Mouse (Mus musculus): ENCODE data around the gene Crip1. TPM values are rescaled to one million over a fixed set of nuclear protein-coding genes. Genes with fewer than 3 reads are reported as not detected.

The Crip1 gene
- polyA plus RNA-seq (2012), result 259 and 275 TPM in 2 replicates

DNA sequence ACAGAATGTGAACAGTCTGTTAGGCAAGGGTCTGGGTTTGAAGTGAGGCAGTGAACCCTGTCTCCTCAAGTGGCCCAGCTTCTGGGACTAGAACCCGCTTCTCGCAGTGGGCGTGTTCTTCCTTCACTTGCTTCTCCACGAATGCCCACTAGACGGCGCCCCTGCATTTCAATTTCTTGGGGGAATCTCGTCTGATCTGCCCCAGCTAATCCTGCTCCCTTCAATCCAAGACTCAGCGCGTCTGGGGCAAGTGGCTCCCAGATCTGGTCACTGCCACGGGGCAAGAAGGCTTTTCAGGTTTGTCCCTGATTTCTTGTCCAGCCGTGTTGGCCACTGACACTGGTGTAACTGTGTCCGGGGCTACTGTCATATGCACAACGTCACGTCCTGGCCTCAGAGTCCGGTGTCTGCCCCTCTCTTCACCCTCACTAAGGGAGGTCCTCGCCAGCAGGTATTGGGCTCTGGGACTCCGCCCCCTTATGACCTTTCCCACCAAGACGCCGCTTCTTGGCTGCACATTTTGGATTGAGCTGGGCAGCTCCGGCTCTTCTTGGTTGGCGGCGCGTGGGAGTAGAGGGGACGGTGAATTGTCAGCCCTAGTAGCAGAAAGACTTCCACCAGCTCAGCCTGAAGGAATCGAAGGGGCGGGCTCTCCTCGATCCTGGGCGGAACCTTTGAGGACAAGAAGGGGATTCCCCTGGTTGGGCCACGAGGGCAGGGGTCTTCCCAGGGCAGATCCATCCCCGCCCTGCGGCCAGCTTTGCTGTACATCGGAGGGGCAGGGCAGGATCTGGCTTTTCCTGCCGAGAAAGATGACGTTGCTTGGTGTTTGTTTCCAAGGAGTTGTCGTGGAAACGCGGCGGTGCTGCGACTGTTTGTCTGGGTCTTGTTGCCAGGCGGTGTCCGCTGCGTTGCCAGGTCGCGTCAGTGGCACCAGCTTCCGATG lies at the start of gene Crip1:
TSS of gene Crip1 (plus strand) at position 205 of the 946 bp plus-strand sequence.

DNA sequence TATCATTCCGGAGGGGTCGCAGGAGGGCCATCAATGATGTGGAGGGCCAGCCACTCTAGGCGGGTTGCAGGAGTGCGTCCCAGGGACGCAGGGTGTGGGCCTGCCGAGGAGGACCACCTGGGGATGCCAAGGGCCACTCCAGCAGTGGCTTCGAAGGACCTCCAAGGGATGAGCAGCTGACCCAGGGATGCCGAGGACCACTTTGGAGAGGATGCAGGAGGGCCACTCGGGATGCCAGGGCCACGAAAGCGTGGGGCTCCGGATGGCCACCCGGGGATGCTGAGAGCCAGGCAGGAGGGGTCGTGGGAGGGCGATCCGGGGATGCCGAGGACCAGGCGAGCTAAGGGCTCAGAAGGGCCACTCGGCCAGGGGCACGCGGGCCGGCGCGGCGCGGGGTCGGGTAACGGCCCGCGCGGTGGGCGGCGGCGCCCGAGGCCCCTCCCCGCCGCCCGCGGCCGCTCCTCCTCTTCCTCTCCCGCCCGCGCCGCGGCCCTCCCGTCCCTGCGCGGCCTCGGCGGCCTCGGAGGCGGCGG lies 48.3 kb upstream of the Crip1 start, which contains the start of gene Mta1:
TSS of gene Mta1 (plus strand) at position 530 of the 533 bp plus-strand sequence.

DNA sequence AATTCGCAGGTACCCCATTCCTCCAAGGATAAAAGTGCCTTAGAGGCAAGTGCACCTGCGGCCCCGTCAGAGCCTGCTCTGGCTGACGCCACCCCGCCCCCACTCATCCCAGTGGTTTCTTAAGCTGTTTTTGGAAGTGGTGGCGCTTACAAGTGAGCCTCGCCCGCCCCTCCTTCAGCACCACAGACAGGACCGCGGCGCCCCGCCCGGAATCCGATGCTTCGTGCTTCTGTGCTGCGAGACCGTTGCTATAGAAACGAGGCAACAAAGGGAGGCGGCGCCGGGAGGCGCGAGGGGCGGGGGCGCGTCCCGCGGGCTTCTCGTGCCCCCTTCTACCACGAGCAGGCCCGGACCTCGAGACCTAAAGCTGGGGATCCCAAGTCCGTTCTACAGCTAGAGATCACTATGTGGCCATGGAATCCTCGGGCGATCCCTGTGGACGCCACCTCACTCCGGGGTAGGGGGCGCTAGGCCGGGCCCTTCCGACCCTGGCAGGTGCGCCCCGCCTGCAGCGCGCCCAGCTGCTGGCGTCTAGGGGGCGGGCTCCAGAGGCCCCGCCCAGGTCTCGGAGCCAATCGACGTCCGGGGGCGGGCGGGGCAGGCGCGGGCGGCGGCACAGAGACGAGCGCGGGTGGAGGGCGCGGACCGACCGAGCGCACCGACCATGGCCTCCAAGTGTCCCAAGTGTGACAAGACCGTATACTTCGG lies 6.1 kb upstream of the Crip1 start, which contains the start of gene Crip2:
TSS of gene Crip2 (plus strand) at position 329 of the 708 bp plus-strand sequence.

DNA sequence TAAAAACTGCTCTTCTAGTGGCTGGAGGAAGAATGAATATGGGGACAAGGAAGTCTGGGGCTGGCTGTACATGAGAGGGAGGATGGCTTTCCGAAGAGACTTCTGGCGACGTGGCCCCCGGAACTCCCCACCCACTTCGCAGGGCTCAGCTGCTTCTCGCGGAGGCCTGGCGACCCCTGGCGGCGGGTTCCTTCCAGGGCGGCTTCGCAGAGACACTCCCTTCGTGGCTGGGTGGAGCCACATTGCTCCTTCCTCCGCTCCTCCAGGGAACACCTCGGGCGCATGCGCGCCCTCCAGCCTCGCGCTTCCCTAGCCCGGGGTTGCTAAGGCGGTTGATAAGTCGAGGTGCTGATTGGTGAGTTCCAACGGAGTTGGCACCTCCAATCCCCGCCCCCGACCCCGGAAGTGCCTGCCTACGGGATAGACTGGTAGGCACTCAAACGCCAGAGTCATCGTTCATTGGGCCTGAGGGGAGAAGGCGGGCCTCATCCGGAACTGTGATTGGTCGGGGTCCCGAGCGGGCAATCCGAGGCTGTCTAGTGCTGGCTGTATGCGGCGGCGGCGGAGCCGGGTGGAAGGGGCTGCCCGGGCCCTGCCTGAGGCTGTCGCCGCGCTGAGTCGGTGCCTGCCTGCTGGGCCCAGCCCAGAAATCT lies 9.9 kb downstream of the Crip1 start, which contains the start of gene Tedc1:
TSS of gene Tedc1 (plus strand) at position 535 of the 653 bp plus-strand sequence.

DNA sequence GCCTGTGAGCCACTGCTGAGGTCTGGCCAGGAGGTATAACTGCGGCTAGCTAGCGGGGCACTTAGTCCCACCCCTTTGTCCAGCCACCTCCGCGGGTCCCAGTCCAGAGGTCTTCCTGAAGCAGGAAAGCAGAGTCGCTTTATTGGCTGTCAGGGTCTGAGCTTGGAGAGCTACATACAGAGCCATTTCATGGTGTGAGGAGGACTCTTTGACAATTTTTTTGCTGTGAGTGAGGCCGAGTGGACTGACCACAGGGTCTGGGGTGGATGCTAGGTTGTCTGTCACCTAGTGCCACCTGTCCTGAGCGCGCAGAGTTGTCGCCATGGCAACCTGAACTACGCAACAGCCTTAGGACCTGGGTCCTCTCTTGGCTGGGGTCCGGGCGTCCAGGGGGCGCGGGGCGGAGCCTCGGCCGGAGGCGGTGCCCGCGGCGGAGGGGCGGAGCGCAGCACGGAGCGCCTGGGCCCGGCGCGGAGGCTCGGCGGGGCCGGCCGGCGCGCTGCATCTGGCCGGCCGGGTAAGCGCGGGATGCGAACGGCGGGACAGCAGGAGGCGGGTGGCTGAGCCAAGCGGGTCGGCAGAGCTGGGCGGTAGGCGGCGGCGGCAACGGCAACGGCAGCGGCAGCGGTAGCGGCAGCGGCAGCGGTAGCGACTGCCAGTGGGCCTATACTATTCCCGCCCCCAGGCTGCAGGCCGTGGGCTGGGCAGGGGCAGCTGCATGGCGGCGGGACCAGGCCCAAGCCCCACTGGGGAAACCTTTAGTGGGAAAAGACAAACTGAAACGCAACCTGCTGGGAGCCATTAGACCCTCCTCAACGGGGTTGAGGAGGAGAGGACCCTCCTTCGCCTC lies 39.6 kb downstream of the Crip1 start, which contains the start of gene Tmem121:
TSS of gene Tmem121 (plus strand) at position 489 of the 850 bp plus-strand sequence.

Other genes starting within 250 kb of the Crip1 start
- gene Jag2, start 216.5 kb upstream of the Crip1 start, polyA plus RNA-seq (2012), result 13.5 and 30.2 TPM in 2 replicates
- 25.3 and 26.5 TPM in 2 replicates for gene Nudt14, start 204.2 kb upstream of the Crip1 start, polyA plus RNA-seq (2012)
- 40.9 and 59.2 TPM in 2 replicates for gene Btbd6, start 169.8 kb upstream of the Crip1 start, polyA plus RNA-seq (2012)
- gene Brf1, start 145.6 kb upstream of the Crip1 start, polyA plus RNA-seq (2012), result 33.5 and 49.8 TPM in 2 replicates
- gene Pacs2, start 131.8 kb upstream of the Crip1 start, polyA plus RNA-seq (2012), result 22.2 and 24.2 TPM in 2 replicates
- gene Tex22, start 71.8 kb upstream of the Crip1 start, polyA plus RNA-seq (2012), result 0.05 TPM in 1 of 2 replicates, not detected in the other
- 256 and 328 TPM in 2 replicates for gene Mta1, start 48.0 kb upstream of the Crip1 start, polyA plus RNA-seq (2012)
- 32.2 and 37.5 TPM in 2 replicates for gene Crip2, start 6.1 kb upstream of the Crip1 start, polyA plus RNA-seq (2012)
- gene Tedc1, start 10.1 kb downstream of the Crip1 start, polyA plus RNA-seq (2012), result 25.9 and 31.5 TPM in 2 replicates
- gene Tmem121, start 39.6 kb downstream of the Crip1 start, polyA plus RNA-seq (2012), result 0.73 and 1.7 TPM in 2 replicates